Mouse (Mus musculus) cerebellum, adult 9-10 months (tissue): ENCODE measurements around the gene Ctrc.

Experiments
- DNase-seq: peaks from one replicate; pipeline ENCODE4 v3.0.0; 2022

Ctrc gene

GRCm38 (mm10) chr4:141845999-141846398 lies at the start of gene Ctrc:
TSS of gene Ctrc (minus strand) at chr4:141846359.
- DNase-seq, result no peak

- no peak for DNase-seq
Observed at GRCm38 (mm10) chr4:141895772-141896171, 49.6 kb upstream of the Ctrc start.

- no peak for DNase-seq
Observed at GRCm38 (mm10) chr4:141893157-141893784, 47.1 kb upstream of the Ctrc start.

GRCm38 (mm10) chr4:141886385-141886968 lies 40.3 kb upstream of the Ctrc start:
- DNase-seq, result no peak

- no peak for DNase-seq
Observed at GRCm38 (mm10) chr4:141885451-141885850, 39.3 kb upstream of the Ctrc start.

- no peak for DNase-seq
Observed at GRCm38 (mm10) chr4:141882858-141883257, 36.7 kb upstream of the Ctrc start.

- no peak for DNase-seq
Observed at GRCm38 (mm10) chr4:141881950-141882349, 35.8 kb upstream of the Ctrc start.

GRCm38 (mm10) chr4:141881289-141881914 lies 35.2 kb upstream of the Ctrc start:
- no peak for DNase-seq

- no peak for DNase-seq
Observed at GRCm38 (mm10) chr4:141879875-141880274, 33.7 kb upstream of the Ctrc start.

- no peak for DNase-seq
Observed at GRCm38 (mm10) chr4:141879074-141879473, 32.9 kb upstream of the Ctrc start.

GRCm38 (mm10) chr4:141878621-141879020 lies 32.5 kb upstream of the Ctrc start:
- DNase-seq, result no peak

- no peak for DNase-seq
Observed at GRCm38 (mm10) chr4:141875481-141876108, 29.4 kb upstream of the Ctrc start.

- DNase-seq, result peak; percentile 74
Observed at GRCm38 (mm10) chr4:141874601-141875460, 28.7 kb upstream of the Ctrc start, which contains the start of gene Efhd2. TSS of gene Efhd2 (minus strand) at chr4:141874920.

- no peak for DNase-seq
Observed at GRCm38 (mm10) chr4:141874111-141874600, 28.0 kb upstream of the Ctrc start.

- no peak for DNase-seq
Observed at GRCm38 (mm10) chr4:141872977-141873376, 26.8 kb upstream of the Ctrc start.

- DNase-seq, result peak; percentile 76
Observed at GRCm38 (mm10) chr4:141871909-141872308, 25.8 kb upstream of the Ctrc start.

GRCm38 (mm10) chr4:141871333-141871725 lies 25.2 kb upstream of the Ctrc start:
- DNase-seq, result no peak

GRCm38 (mm10) chr4:141870666-141871332 lies 24.6 kb upstream of the Ctrc start:
- peak; percentile 70 for DNase-seq

- DNase-seq, result no peak
Observed at GRCm38 (mm10) chr4:141869436-141870215, 23.5 kb upstream of the Ctrc start.

- no peak for DNase-seq
Observed at GRCm38 (mm10) chr4:141868051-141868450, 21.9 kb upstream of the Ctrc start.

- no peak for DNase-seq
Observed at GRCm38 (mm10) chr4:141867498-141867897, 21.3 kb upstream of the Ctrc start.
